8 mouse cellular contexts compared by ENCODE assay signal in genomic region chr16:92845244-92846225, GRCm38 (mm10). TPM values are rescaled to one million over a fixed set of nuclear protein-coding genes. Genes with fewer than 3 reads are reported as not detected.
A peak's percentile ranks its signal among the peaks of the same experiment; 100 is the strongest.
DNase-seq lines count a peak whose midpoint lies in the region; ATAC-seq lines count a peak whose summit lies in the region.

No protein-coding gene starts in this region.

- no peak for DNase-seq in frontal cortex, adult 2 months (ENCODE audit: extremely low spot score in 1 of 2, low spot score in 1 of 2)
- no peak for DNase-seq in lung, postnatal 25 days (ENCODE audit: low spot score)
- no peak for DNase-seq in intestine, embryonic 14.5 days (ENCODE audit: low spot score)
- peak; percentile 26 for DNase-seq in neural tube, embryonic 11.5 days (ENCODE audit: low spot score)
- no peak for DNase-seq in spleen, postnatal 4 days (ENCODE audit: low spot score in 2 of 2)
- no peak for DNase-seq in adrenal gland, postnatal 4 days (ENCODE audit: low spot score in 2 of 2)

- peak overlapping the region; percentile 86 for H3K27ac ChIP-seq in lung, embryonic 15.5 days
- H3K27ac ChIP-seq in intestine, embryonic 14.5 days (ENCODE audit: low read depth): peak overlapping the region; percentile 83
- H3K27ac ChIP-seq in neural tube, embryonic 11.5 days (ENCODE audit: low read depth, low read length): no peak overlapping the region

- 23% methylated on average over 26 of the region's 26 CpGs for WGBS in lung, embryonic 15.5 days
- 37% methylated on average over 26 of the region's 26 CpGs for WGBS in intestine, embryonic 14.5 days
- WGBS in neural tube, embryonic 11.5 days: 66% methylated on average over 26 of the region's 26 CpGs

- H3K4me2 ChIP-seq in lung, embryonic 15.5 days: peak overlapping the region; percentile 40
- H3K4me2 ChIP-seq in intestine, embryonic 14.5 days (ENCODE audit: low read length): peak overlapping the region; percentile 30
- H3K4me2 ChIP-seq in neural tube, embryonic 11.5 days (ENCODE audit: low read depth): no peak overlapping the region

- H3K9me3 ChIP-seq in lung, embryonic 15.5 days: no peaks in the 10 kb centered on the region
- no peaks in the 10 kb centered on the region for H3K9me3 ChIP-seq in intestine, embryonic 14.5 days (ENCODE audit: control insufficient read depth, low read length)
- H3K9me3 ChIP-seq in neural tube, embryonic 11.5 days (ENCODE audit: control insufficient read depth, low read length): no peaks in the 10 kb centered on the region

- no peak overlapping the region for H3K9ac ChIP-seq in lung, embryonic 15.5 days
- no peak overlapping the region for H3K9ac ChIP-seq in intestine, embryonic 14.5 days (ENCODE audit: low read length)
- no peak overlapping the region for H3K9ac ChIP-seq in neural tube, embryonic 11.5 days (ENCODE audit: low read length)

- H3K4me3 ChIP-seq in lung, embryonic 15.5 days: no peak overlapping the region
- H3K4me3 ChIP-seq in intestine, embryonic 14.5 days (ENCODE audit: low read depth, low read length): no peak overlapping the region
- H3K4me3 ChIP-seq in neural tube, embryonic 11.5 days (ENCODE audit: low read depth, low read length): no peak overlapping the region

- no peaks in the 10 kb centered on the region for H3K36me3 ChIP-seq in lung, embryonic 15.5 days
- H3K36me3 ChIP-seq in intestine, embryonic 14.5 days (ENCODE audit: control insufficient read depth, insufficient read depth, low read length): no peaks in the 10 kb centered on the region
- H3K36me3 ChIP-seq in neural tube, embryonic 11.5 days (ENCODE audit: control insufficient read depth, insufficient read depth, low read length): no peaks in the 10 kb centered on the region

- no peaks in the 10 kb centered on the region for H3K27me3 ChIP-seq in lung, embryonic 15.5 days
- H3K27me3 ChIP-seq in intestine, embryonic 14.5 days (replicated peaks; ENCODE audit: control insufficient read depth, insufficient read depth, low read length): no peaks in the 10 kb centered on the region
- H3K27me3 ChIP-seq in neural tube, embryonic 11.5 days (ENCODE audit: control insufficient read depth, insufficient read depth, low read length): no peaks in the 10 kb centered on the region

- peaks cover 24% of the 10 kb centered on the region for H3K4me1 ChIP-seq in lung, embryonic 15.5 days
- peaks cover 10% of the 10 kb centered on the region for H3K4me1 ChIP-seq in intestine, embryonic 14.5 days (replicated peaks; ENCODE audit: control insufficient read depth, insufficient read depth, low read length)
- no peaks in the 10 kb centered on the region for H3K4me1 ChIP-seq in neural tube, embryonic 11.5 days (ENCODE audit: control insufficient read depth, insufficient read depth, low read length)

- ATAC-seq in frontal cortex, adult (ENCODE audit: low TSS enrichment): peak; percentile 59; the same call in 1 of the 2 replicates
- peak; percentile 85 for ATAC-seq in lung, embryonic 15.5 days (ENCODE audit: borderline replicate concordance, extremely low read depth, low FRiP score, low TSS enrichment)
- peak; percentile 68; the same call in 1 of the 2 replicates for ATAC-seq in intestine, embryonic 14.5 days (replicated peaks; ENCODE audit: low FRiP score, low TSS enrichment, low read depth)
- no peak for ATAC-seq in neural tube, embryonic 11.5 days (ENCODE audit: insufficient read depth, low FRiP score, low TSS enrichment)

RNA-seq across cellular contexts. Expression of gene Runx1, which starts 19.6 kb away (rescaled TPM):
- polyA plus RNA-seq in frontal cortex, adult 2 months (2012; rRNA removed): 0.80 and 0.97 TPM in 2 replicates
- 8.1 and 10.6 TPM in 2 replicates for polyA plus RNA-seq in lung, embryonic 15.5 days (2015; fragmentation: Nextera tagmentation; extraction: Ambion mirVana)
- polyA plus RNA-seq in intestine, embryonic 14.5 days (2014; fragmentation: Nextera tagmentation; extraction: Ambion mirVana): 3.0 and 3.3 TPM in 2 replicates
- 1.2 and 1.9 TPM in 2 replicates for polyA plus RNA-seq in neural tube, embryonic 11.5 days (2014; fragmentation: Nextera tagmentation; extraction: Ambion mirVana)
- total RNA-seq in adrenal gland, postnatal 4 days (2021): 1 to 10 TPM; 4.1 to 4.5 TPM
